ENCODE assay signal across 19 mouse cellular contexts in genomic region chr7:79269411-79269810, GRCm38 (mm10). TPM values are rescaled to one million over a fixed set of nuclear protein-coding genes. Genes with fewer than 3 reads are reported as not detected.
A peak's percentile ranks its signal among the peaks of the same experiment; 100 is the strongest.
DNase-seq lines count a peak whose midpoint lies in the region; ATAC-seq and TF ChIP-seq lines count a peak whose summit lies in the region.
"Had no signal": no experiment of that assay in that cellular context is flagged by ENCODE, and none has a peak within 500 bp of the region (broad histone marks: within the 10 kb centered on the region; RNA-seq: fewer than 3 reads in every experiment).

No protein-coding gene starts in this region.

- 23% methylated on average over 8 of the region's 8 CpGs for WGBS in heart, embryonic 12.5 days
- WGBS in intestine, embryonic 15.5 days: 28% methylated on average over 8 of the region's 8 CpGs
- 43% methylated on average over 8 of the region's 8 CpGs for WGBS in liver, postnatal 0 days (ENCODE audit: insufficient replicate concordance)

- no peak overlapping the region; the same call in 1 of the 2 replicates for H3K4me2 ChIP-seq in heart, embryonic 12.5 days
- H3K4me2 ChIP-seq in intestine, embryonic 15.5 days (replicated peaks): no peak overlapping the region
- peak overlapping the region; percentile 46 for H3K4me2 ChIP-seq in liver, postnatal 0 days (ENCODE audit: low read depth, low read length)
- H3K4me2 ChIP-seq: forebrain, embryonic 12.5 days; limb, embryonic 12.5 days; midbrain, embryonic 12.5 days; stomach, embryonic 15.5 days had no signal

- no peak for TF ChIP-seq EP300 in liver, postnatal 0 days (IDR thresholded peaks at IDR 0.05; ENCODE audit: low read depth)

- H3K4me3 ChIP-seq in heart, embryonic 12.5 days: no peak overlapping the region
- no peak overlapping the region for H3K4me3 ChIP-seq in intestine, embryonic 15.5 days (replicated peaks)
- no peak overlapping the region for H3K4me3 ChIP-seq in liver, postnatal 0 days (ENCODE audit: low read depth, low read length)
- H3K4me3 ChIP-seq: embryonic facial prominence, embryonic 10.5 days; forebrain, embryonic 12.5 days; limb, embryonic 12.5 days; midbrain, embryonic 12.5 days; stomach, embryonic 15.5 days had no signal

- no peak for TF ChIP-seq CTCF in liver, postnatal 0 days (IDR thresholded peaks at IDR 0.05; ENCODE audit: low read depth)

- no peaks in the 10 kb centered on the region for H3K27me3 ChIP-seq in heart, embryonic 12.5 days (replicated peaks)
- H3K27me3 ChIP-seq in intestine, embryonic 15.5 days (replicated peaks): no peaks in the 10 kb centered on the region
- no peaks in the 10 kb centered on the region for H3K27me3 ChIP-seq in liver, postnatal 0 days (ENCODE audit: insufficient read depth, low read length)
- H3K27me3 ChIP-seq: forebrain, embryonic 12.5 days; limb, embryonic 12.5 days; stomach, embryonic 15.5 days had no signal

- H3K27ac ChIP-seq in heart, embryonic 12.5 days (ENCODE audit: poor library complexity, severe bottlenecking): peak overlapping the region; percentile 39
- H3K27ac ChIP-seq in intestine, embryonic 15.5 days: peak overlapping the region; percentile 49
- H3K27ac ChIP-seq in liver, postnatal 0 days (ENCODE audit: low read depth): peak overlapping the region; percentile 78
- H3K27ac ChIP-seq: embryonic facial prominence, embryonic 10.5 days; forebrain, embryonic 12.5 days; limb, embryonic 12.5 days; midbrain, embryonic 12.5 days; stomach, embryonic 15.5 days had no signal

- H3K9ac ChIP-seq in heart, embryonic 12.5 days: no peak overlapping the region
- no peak overlapping the region for H3K9ac ChIP-seq in intestine, embryonic 15.5 days
- H3K9ac ChIP-seq in liver, postnatal 0 days (replicated peaks): no peak overlapping the region
- H3K9ac ChIP-seq: forebrain, embryonic 12.5 days; limb, embryonic 12.5 days; midbrain, embryonic 12.5 days; stomach, embryonic 15.5 days had no signal

- DNase-seq in heart, postnatal 4 days: no peak
- peak; percentile 14 for DNase-seq in NIH3T3 (ENCODE audit: low read depth)
- DNase-seq in liver, postnatal 0 days: no peak
- no peak for DNase-seq in spleen, postnatal 10 days (ENCODE audit: low spot score in 2 of 2)
- DNase-seq in embryo, embryonic 11 days: no peak
- no peak for DNase-seq in urinary bladder, adult 18-20 months (ENCODE audit: low spot score in 2 of 2)
- DNase-seq: adrenal gland, adult 8-10 months; cerebellum, adult 8-10 months; kidney, adult 11 months; kidney, postnatal 14 days; lung, postnatal 10 days; thymus, postnatal 14 days had no signal

- H3K36me3 ChIP-seq in heart, embryonic 12.5 days: no peaks in the 10 kb centered on the region
- no peaks in the 10 kb centered on the region for H3K36me3 ChIP-seq in intestine, embryonic 15.5 days
- no peaks in the 10 kb centered on the region for H3K36me3 ChIP-seq in liver, postnatal 0 days (replicated peaks; ENCODE audit: insufficient read depth, low read length)
- H3K36me3 ChIP-seq: embryonic facial prominence, embryonic 10.5 days; forebrain, embryonic 12.5 days; limb, embryonic 12.5 days; midbrain, embryonic 12.5 days; stomach, embryonic 15.5 days had no signal

- H3K9me3 ChIP-seq in heart, embryonic 12.5 days (replicated peaks): no peaks in the 10 kb centered on the region
- no peaks in the 10 kb centered on the region for H3K9me3 ChIP-seq in intestine, embryonic 15.5 days
- H3K9me3 ChIP-seq in liver, postnatal 0 days (ENCODE audit: low read length): no peaks in the 10 kb centered on the region
- H3K9me3 ChIP-seq: embryonic facial prominence, embryonic 10.5 days; forebrain, embryonic 12.5 days; limb, embryonic 12.5 days; midbrain, embryonic 12.5 days; stomach, embryonic 15.5 days had no signal

- ATAC-seq in heart, embryonic 12.5 days (ENCODE audit: insufficient number of reproducible peaks, low FRiP score): no peak
- ATAC-seq in intestine, embryonic 15.5 days: no peak
- ATAC-seq in liver, postnatal 0 days: peak; percentile 1; the same call in 1 of the 2 replicates

- peaks cover 28% of the 10 kb centered on the region for H3K4me1 ChIP-seq in heart, embryonic 12.5 days (replicated peaks)
- H3K4me1 ChIP-seq in intestine, embryonic 15.5 days (replicated peaks): peaks cover 18% of the 10 kb centered on the region
- H3K4me1 ChIP-seq in liver, postnatal 0 days (ENCODE audit: insufficient read depth): peaks cover 56% of the 10 kb centered on the region

RNA-seq across cellular contexts. Expression of gene Abhd2, which starts 3.6 kb away (rescaled TPM):
- 5.6 and 5.8 TPM in 2 replicates for polyA plus RNA-seq in heart, embryonic 12.5 days (2016; fragmentation: Nextera tagmentation; extraction: Ambion mirVana)
- 10 to 100 TPM; 24.7 to 27.2 TPM for total RNA-seq in heart, postnatal 4 days (2021)
- polyA plus RNA-seq in intestine, embryonic 15.5 days (2015; fragmentation: Nextera tagmentation; extraction: Ambion mirVana): 14.3 and 16.3 TPM in 2 replicates
- 38.2 and 49.3 TPM in 2 replicates for polyA plus RNA-seq in liver, postnatal 0 days (2015; fragmentation: Nextera tagmentation; extraction: Ambion mirVana)
